ENCODE assay signal across 15 mouse cellular contexts in genomic region chr1:37013687-37014086, GRCm38 (mm10). TPM values are rescaled to one million over a fixed set of nuclear protein-coding genes. Genes with fewer than 3 reads are reported as not detected.
DNase-seq lines count a peak whose midpoint lies in the region; ATAC-seq lines count a peak whose summit lies in the region.
"Had no signal": no experiment of that assay in that cellular context is flagged by ENCODE, and none has a peak within 500 bp of the region (broad histone marks: within the 10 kb centered on the region; RNA-seq: fewer than 3 reads in every experiment).

No protein-coding gene starts in this region.

- H3K27ac ChIP-seq in heart, embryonic 12.5 days (ENCODE audit: poor library complexity, severe bottlenecking) = no peak overlapping the region
- no peak overlapping the region for H3K27ac ChIP-seq in liver, embryonic 11.5 days (ENCODE audit: low read depth, low read length)
- H3K27ac ChIP-seq: embryonic facial prominence, embryonic 15.5 days; forebrain, embryonic 15.5 days; neural tube, embryonic 15.5 days had no signal

- no peak for ATAC-seq in heart, embryonic 12.5 days (ENCODE audit: insufficient number of reproducible peaks, low FRiP score)
- no peak for ATAC-seq in liver, embryonic 11.5 days (replicated peaks; ENCODE audit: low FRiP score)
- ATAC-seq: forebrain, embryonic 15.5 days; hindbrain, embryonic 16.5 days had no signal

- H3K4me1 ChIP-seq in heart, embryonic 12.5 days (replicated peaks) = no peaks in the 10 kb centered on the region
- H3K4me1 ChIP-seq in liver, embryonic 11.5 days (replicated peaks; ENCODE audit: control insufficient read depth, insufficient read depth, low read length) = no peaks in the 10 kb centered on the region
- H3K4me1 ChIP-seq: embryonic facial prominence, embryonic 15.5 days; forebrain, embryonic 15.5 days; neural tube, embryonic 15.5 days had no signal

- H3K4me3 ChIP-seq in heart, embryonic 12.5 days = no peak overlapping the region
- H3K4me3 ChIP-seq in liver, embryonic 11.5 days (ENCODE audit: low read depth, low read length) = no peak overlapping the region
- H3K4me3 ChIP-seq: embryonic facial prominence, embryonic 15.5 days; forebrain, embryonic 15.5 days; neural tube, embryonic 15.5 days had no signal

- peak; percentile 96 for DNase-seq in heart, adult 11 months
- peak; percentile 40 for DNase-seq in urinary bladder, postnatal 14 days (ENCODE audit: low spot score)
- DNase-seq in urinary bladder, postnatal 10 days (ENCODE audit: low spot score) = no peak
- DNase-seq in kidney, postnatal 14 days = peak; percentile 56
- DNase-seq in spleen, adult 18-20 months = no peak
- DNase-seq in right cerebral cortex, postnatal 25 days = no peak
- no peak for DNase-seq in liver, embryonic 11.5 days (ENCODE audit: low spot score)
- DNase-seq: B cell, adult 2 months; right cerebral cortex, adult 18-20 months had no signal

- WGBS in heart, embryonic 12.5 days = 46% methylated on average over 7 of the region's 7 CpGs
- 50% methylated on average over 7 of the region's 7 CpGs for WGBS in liver, embryonic 11.5 days

- 0 out of 2 replicates have a peak, but pooled peaks cover 4% of the 10 kb centered on the region for H3K27me3 ChIP-seq in heart, embryonic 12.5 days (replicated peaks)
- no peaks in the 10 kb centered on the region for H3K27me3 ChIP-seq in liver, embryonic 11.5 days (replicated peaks; ENCODE audit: control insufficient read depth, insufficient read depth, low read length)
- H3K27me3 ChIP-seq: embryonic facial prominence, embryonic 15.5 days; forebrain, embryonic 15.5 days; neural tube, embryonic 15.5 days had no signal

- H3K36me3 ChIP-seq in heart, embryonic 12.5 days = no peaks in the 10 kb centered on the region
- H3K36me3 ChIP-seq in liver, embryonic 11.5 days (ENCODE audit: control insufficient read depth, insufficient read depth, low read length) = no peaks in the 10 kb centered on the region
- H3K36me3 ChIP-seq: embryonic facial prominence, embryonic 15.5 days; forebrain, embryonic 15.5 days; G1E; neural tube, embryonic 15.5 days had no signal

- no peaks in the 10 kb centered on the region for H3K9me3 ChIP-seq in heart, embryonic 12.5 days (replicated peaks)
- no peaks in the 10 kb centered on the region for H3K9me3 ChIP-seq in liver, embryonic 11.5 days (ENCODE audit: control insufficient read depth, low read length)
- H3K9me3 ChIP-seq: embryonic facial prominence, embryonic 15.5 days; forebrain, embryonic 15.5 days; G1E; neural tube, embryonic 15.5 days had no signal

- H3K9ac ChIP-seq in heart, embryonic 12.5 days = no peak overlapping the region
- no peak overlapping the region for H3K9ac ChIP-seq in liver, embryonic 11.5 days (ENCODE audit: low read depth, low read length)
- H3K9ac ChIP-seq: embryonic facial prominence, embryonic 15.5 days; forebrain, embryonic 15.5 days; neural tube, embryonic 15.5 days had no signal

- H3K4me2 ChIP-seq in heart, embryonic 12.5 days = no peak overlapping the region
- H3K4me2 ChIP-seq in liver, embryonic 11.5 days = no peak overlapping the region
- H3K4me2 ChIP-seq: embryonic facial prominence, embryonic 15.5 days; forebrain, embryonic 15.5 days; neural tube, embryonic 15.5 days had no signal

RNA-seq across cellular contexts. Expression of gene Vwa3b, which starts 12.7 kb away (rescaled TPM):
- polyA plus RNA-seq in heart, embryonic 12.5 days (2016; fragmentation: Nextera tagmentation; extraction: Ambion mirVana) = 0.09 TPM in 1 of 2 replicates, not detected in the other
- polyA plus RNA-seq in liver, embryonic 11.5 days (2014; fragmentation: Nextera tagmentation; extraction: Ambion mirVana) = not detected in 2 replicates
- polyA plus RNA-seq: G1E had no signal

Comparison
In these comparisons a context has a peak if more than half of its experiments do, and no peak if none do; other contexts are left out.
1. DNase-seq: peak in heart, adult 11 months (single experiment), urinary bladder, postnatal 14 days (single experiment) and kidney, postnatal 14 days (single experiment); none in urinary bladder, postnatal 10 days (single experiment), spleen, adult 18-20 months (0 of 2), right cerebral cortex, postnatal 25 days (single experiment) and liver, embryonic 11.5 days (single experiment).